Mouse (Mus musculus): ENCODE results near the gene Slc16a3. TPM values are rescaled to one million over a fixed set of nuclear protein-coding genes. Genes with fewer than 3 reads are reported as not detected.

The Slc16a3 gene
- 1 to 10 TPM; 1.6 to 1.9 TPM for total RNA-seq (2021)
- long read RNA-seq, experiment 1, partial matches to known transcripts = 0 of 2 reads
- long read RNA-seq, experiment 1, other reads (novel, unspliced or antisense) = 0 of 2 reads
- long read RNA-seq, experiment 2, partial matches to known transcripts = 1 of 3 reads
- long read RNA-seq, experiment 2, other reads (novel, unspliced or antisense) = 0 of 3 reads

GRCm38 (mm10) chr11:120948328-120948727 is at the start of gene Slc16a3:
Slc16a3 (plus strand) TSS chr11:120948480.
- peak within 1 kb of the TSS; percentile 45 for H3K4me3 ChIP-seq

GRCm38 (mm10) chr11:120900276-120901244 is 47.7 kb upstream of the Slc16a3 start:
- no peak for TF ChIP-seq CTCF (conservative IDR thresholded peaks at IDR 0.05)
- Histone ChIP-seq H3K27ac (no peak overlapping the region), H3K4me3 (no peak overlapping the region)
- no peak for DNase-seq (ENCODE audit: low spot score in 2 of 2)

More at GRCm38 (mm10) chr11:120948328-120948727, at the start of gene Slc16a3:
- no peak within 1 kb of the TSS for H3K27ac ChIP-seq
- no peak for DNase-seq (ENCODE audit: low spot score in 2 of 2)
- TF ChIP-seq CTCF (conservative IDR thresholded peaks at IDR 0.05) = no peak

- H3K27ac ChIP-seq = no peak overlapping the region
- no peak for TF ChIP-seq CTCF (conservative IDR thresholded peaks at IDR 0.05)
- no peak for DNase-seq (ENCODE audit: low spot score in 2 of 2)
Observed at GRCm38 (mm10) chr11:120901729-120902486, 46.4 kb upstream of the Slc16a3 start.

GRCm38 (mm10) chr11:120902487-120903142 is 45.7 kb upstream of the Slc16a3 start:
- Histone ChIP-seq H3K27ac (no peak overlapping the region), H3K4me3 (no peak overlapping the region)
- DNase-seq (ENCODE audit: low spot score in 2 of 2) = no peak
- TF ChIP-seq CTCF (conservative IDR thresholded peaks at IDR 0.05) = no peak

More at GRCm38 (mm10) chr11:120901729-120902486, 46.4 kb upstream of the Slc16a3 start:
- H3K4me3 ChIP-seq = no peak overlapping the region

- TF ChIP-seq CTCF (conservative IDR thresholded peaks at IDR 0.05) = no peak
- DNase-seq (ENCODE audit: low spot score in 2 of 2) = no peak
- H3K27ac ChIP-seq = no peak overlapping the region
Observed at GRCm38 (mm10) chr11:120903159-120903850, 45.0 kb upstream of the Slc16a3 start.

GRCm38 (mm10) chr11:120904561-120904960 is 43.7 kb upstream of the Slc16a3 start:
- Histone ChIP-seq H3K27ac (no peak overlapping the region), H3K4me3 (no peak overlapping the region)
- no peak for DNase-seq (ENCODE audit: low spot score in 2 of 2)
- TF ChIP-seq CTCF (conservative IDR thresholded peaks at IDR 0.05) = no peak

More at GRCm38 (mm10) chr11:120903159-120903850, 45.0 kb upstream of the Slc16a3 start:
- no peak overlapping the region for H3K4me3 ChIP-seq

GRCm38 (mm10) chr11:120905430-120905873 is 42.8 kb upstream of the Slc16a3 start:
- TF ChIP-seq CTCF (conservative IDR thresholded peaks at IDR 0.05) = peak; percentile 93
- DNase-seq (ENCODE audit: low spot score in 2 of 2) = peak; percentile 55 to 62

GRCm38 (mm10) chr11:120913796-120914195 is 34.5 kb upstream of the Slc16a3 start:
- no peak for TF ChIP-seq CTCF (conservative IDR thresholded peaks at IDR 0.05)
- no peak for DNase-seq (ENCODE audit: low spot score in 2 of 2)

More at GRCm38 (mm10) chr11:120905430-120905873, 42.8 kb upstream of the Slc16a3 start:
- H3K27ac ChIP-seq = no peak overlapping the region
- no peak overlapping the region for H3K4me3 ChIP-seq

GRCm38 (mm10) chr11:120916477-120916876 is 31.8 kb upstream of the Slc16a3 start:
- peak in 1 of 2 experiments; percentile 6 for DNase-seq (ENCODE audit: low spot score in 2 of 2)
- Histone ChIP-seq H3K27ac (no peak overlapping the region), H3K4me3 (no peak overlapping the region)
- TF ChIP-seq CTCF (conservative IDR thresholded peaks at IDR 0.05) = no peak

More at GRCm38 (mm10) chr11:120913796-120914195, 34.5 kb upstream of the Slc16a3 start:
- no peak overlapping the region for H3K27ac ChIP-seq
- no peak overlapping the region for H3K4me3 ChIP-seq

GRCm38 (mm10) chr11:120917756-120918155 is 30.5 kb upstream of the Slc16a3 start:
- no peak overlapping the region for H3K4me3 ChIP-seq
- TF ChIP-seq CTCF (conservative IDR thresholded peaks at IDR 0.05) = no peak
- H3K27ac ChIP-seq = no peak overlapping the region
- DNase-seq (ENCODE audit: low spot score in 2 of 2) = no peak

- no peak for DNase-seq (ENCODE audit: low spot score in 2 of 2)
- no peak for TF ChIP-seq CTCF (conservative IDR thresholded peaks at IDR 0.05)
Observed at GRCm38 (mm10) chr11:120922528-120922927, 25.8 kb upstream of the Slc16a3 start.

More at GRCm38 (mm10) chr11:120922528-120922927, 25.8 kb upstream of the Slc16a3 start:
- Histone ChIP-seq H3K4me3 (no peak overlapping the region), H3K27ac (no peak overlapping the region)

Data from layer of hippocampus, adult 2 months (tissue).